Mouse (Mus musculus): ENCODE results near the gene Sry.

Gene Sry

DNA sequence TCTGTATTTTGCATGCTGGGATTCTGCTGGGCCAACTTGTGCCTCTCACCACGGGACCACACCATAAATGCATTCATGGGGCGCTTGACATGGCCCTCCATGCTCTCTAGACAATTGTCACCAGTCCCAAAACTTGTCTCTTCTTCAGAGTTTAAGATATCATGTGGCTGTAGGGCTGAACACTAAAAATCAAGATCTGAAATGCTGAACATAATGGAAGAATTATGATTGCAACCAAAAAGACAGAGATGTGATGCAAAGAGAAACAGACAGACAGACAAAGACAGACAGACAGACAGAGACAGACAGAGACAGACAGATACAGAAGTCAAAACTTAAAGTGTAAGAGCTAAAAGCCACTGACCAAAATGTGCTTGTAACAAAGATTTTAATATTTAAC is at the start of gene Sry:
Gene Sry (minus strand): TSS at position 101 of the 400 bp plus-strand sequence.
- DNase-seq (ENCODE audit: low read depth in 1 of 2, low spot score in 2 of 2): no peak
